Mouse (Mus musculus) E14TG2a.4 (cell line): ENCODE data around the gene Satb1.

Experiments used
- CTCF ChIP-seq: conservative IDR thresholded peaks from 2 replicates; pipeline ENCODE4 v1.5.1; 2014; ENCODE audit warnings: low read length
- NANOG ChIP-seq: IDR thresholded peaks from 2 replicates; pipeline ENCODE4 v1.6.1; 2014; ENCODE audit warnings: borderline replicate concordance, low read length, mixed read lengths

DNA sequence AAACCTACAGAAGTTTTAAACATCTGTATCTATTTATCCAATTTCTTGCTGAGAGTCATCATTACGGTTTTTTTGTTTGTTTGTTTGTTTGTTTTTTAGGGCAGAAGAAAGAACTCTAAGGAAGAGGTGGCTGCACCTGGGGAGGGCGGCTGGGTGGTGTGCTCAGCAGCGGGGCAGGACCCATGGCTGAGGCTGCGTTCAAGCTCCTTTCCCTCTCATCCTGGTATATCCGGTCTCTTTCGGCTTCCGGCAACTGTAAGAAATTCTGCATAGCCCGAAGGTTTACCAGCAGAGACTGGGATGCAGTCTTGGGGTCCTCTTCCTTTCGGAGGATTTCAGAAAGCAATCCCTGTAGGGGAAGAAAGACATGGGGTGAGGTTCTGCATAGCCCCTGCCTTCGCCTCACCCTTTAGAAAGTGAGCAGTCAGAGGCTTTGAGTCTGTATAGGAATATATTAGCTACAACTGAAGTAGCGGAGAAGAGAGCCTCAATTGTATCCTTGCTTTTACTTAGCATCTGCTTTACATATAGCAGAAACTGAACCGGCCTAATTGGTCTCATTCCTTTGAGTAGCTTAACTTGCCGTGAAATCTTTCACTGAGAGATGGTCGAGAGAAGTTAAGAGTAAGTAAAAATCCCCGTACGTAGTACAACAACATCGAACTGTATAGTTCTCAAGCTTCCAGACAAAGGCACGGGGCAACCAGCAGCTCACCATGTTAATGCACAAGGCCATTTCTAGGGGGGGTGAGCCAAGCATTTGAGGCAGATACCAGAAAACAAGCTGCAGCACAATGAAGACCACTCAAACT lies 57.8 kb downstream of the Satb1 start:
- TF ChIP-seq CTCF (no peak), NANOG (no peak)
